Mouse (Mus musculus): Measurements from ENCODE around the gene Aldh9a1. TPM values are rescaled to one million over a fixed set of nuclear protein-coding genes. Genes with fewer than 3 reads are reported as not detected.
A peak's percentile ranks its signal among the peaks of the same experiment; 100 is the strongest.
"Not testable (repeated sequence)": the region's sequence is repeated elsewhere in the genome, so short reads cannot be mapped to it uniquely, and the experiment has no call there.

Aldh9a1 gene
- polyA plus RNA-seq, 1 experiment from 2014 or later = 83.3 TPM

- 85% methylated on average over 10 of the region's 10 CpGs for WGBS
- no peaks in the 10 kb centered on the region for H3K36me3 ChIP-seq (ENCODE audit: control insufficient read depth, insufficient read depth, low read length)
- peaks cover 12% of the 10 kb centered on the region for H3K27me3 ChIP-seq (replicated peaks; ENCODE audit: control insufficient read depth, insufficient read depth, low read length)
- ATAC-seq (replicated peaks; ENCODE audit: low FRiP score, low TSS enrichment, low read depth) (no peak), DNase-seq (ENCODE audit: low spot score) (no peak)
- no peak overlapping the region for H3K27ac ChIP-seq (ENCODE audit: low read depth)
- H3K4me1 ChIP-seq (replicated peaks; ENCODE audit: control insufficient read depth, insufficient read depth, low read length) = no peaks in the 10 kb centered on the region
- no peak overlapping the region for H3K4me2 ChIP-seq (ENCODE audit: low read length)
- H3K4me3 ChIP-seq (ENCODE audit: low read depth, low read length) = no peak overlapping the region
- no peak overlapping the region for H3K9ac ChIP-seq (ENCODE audit: low read length)
- H3K9me3 ChIP-seq (ENCODE audit: control insufficient read depth, low read length) = no peaks in the 10 kb centered on the region
Measured at GRCm38 (mm10) chr1:167342831-167343230, 7.0 kb upstream of the Aldh9a1 start.

- H3K4me2 ChIP-seq (ENCODE audit: low read length); H3K4me1 ChIP-seq (replicated peaks; ENCODE audit: control insufficient read depth, insufficient read depth, low read length); H3K27ac ChIP-seq (ENCODE audit: low read depth); H3K36me3 ChIP-seq (ENCODE audit: control insufficient read depth, insufficient read depth, low read length); H3K27me3 ChIP-seq (replicated peaks; ENCODE audit: control insufficient read depth, insufficient read depth, low read length); ATAC-seq (replicated peaks; ENCODE audit: low FRiP score, low TSS enrichment, low read depth); H3K9me3 ChIP-seq (ENCODE audit: control insufficient read depth, low read length); DNase-seq (ENCODE audit: low spot score); H3K9ac ChIP-seq (ENCODE audit: low read length); H3K4me3 ChIP-seq (ENCODE audit: low read depth, low read length): not testable (repeated sequence)
- WGBS = 83% methylated on average over 10 of the region's 10 CpGs
Measured at GRCm38 (mm10) chr1:167345994-167346520, 3.7 kb upstream of the Aldh9a1 start.

GRCm38 (mm10) chr1:167349206-167349605 lies 585 bp upstream of the Aldh9a1 start:
- not testable (repeated sequence) for H3K9me3 ChIP-seq (ENCODE audit: control insufficient read depth, low read length); H3K4me3 ChIP-seq (ENCODE audit: low read depth, low read length); H3K9ac ChIP-seq (ENCODE audit: low read length); H3K4me1 ChIP-seq (replicated peaks; ENCODE audit: control insufficient read depth, insufficient read depth, low read length); H3K27ac ChIP-seq (ENCODE audit: low read depth); H3K27me3 ChIP-seq (replicated peaks; ENCODE audit: control insufficient read depth, insufficient read depth, low read length); DNase-seq (ENCODE audit: low spot score); H3K36me3 ChIP-seq (ENCODE audit: control insufficient read depth, insufficient read depth, low read length); H3K4me2 ChIP-seq (ENCODE audit: low read length); ATAC-seq (replicated peaks; ENCODE audit: low FRiP score, low TSS enrichment, low read depth)
- WGBS = 69% methylated on average over 3 of the region's 3 CpGs

DNA sequence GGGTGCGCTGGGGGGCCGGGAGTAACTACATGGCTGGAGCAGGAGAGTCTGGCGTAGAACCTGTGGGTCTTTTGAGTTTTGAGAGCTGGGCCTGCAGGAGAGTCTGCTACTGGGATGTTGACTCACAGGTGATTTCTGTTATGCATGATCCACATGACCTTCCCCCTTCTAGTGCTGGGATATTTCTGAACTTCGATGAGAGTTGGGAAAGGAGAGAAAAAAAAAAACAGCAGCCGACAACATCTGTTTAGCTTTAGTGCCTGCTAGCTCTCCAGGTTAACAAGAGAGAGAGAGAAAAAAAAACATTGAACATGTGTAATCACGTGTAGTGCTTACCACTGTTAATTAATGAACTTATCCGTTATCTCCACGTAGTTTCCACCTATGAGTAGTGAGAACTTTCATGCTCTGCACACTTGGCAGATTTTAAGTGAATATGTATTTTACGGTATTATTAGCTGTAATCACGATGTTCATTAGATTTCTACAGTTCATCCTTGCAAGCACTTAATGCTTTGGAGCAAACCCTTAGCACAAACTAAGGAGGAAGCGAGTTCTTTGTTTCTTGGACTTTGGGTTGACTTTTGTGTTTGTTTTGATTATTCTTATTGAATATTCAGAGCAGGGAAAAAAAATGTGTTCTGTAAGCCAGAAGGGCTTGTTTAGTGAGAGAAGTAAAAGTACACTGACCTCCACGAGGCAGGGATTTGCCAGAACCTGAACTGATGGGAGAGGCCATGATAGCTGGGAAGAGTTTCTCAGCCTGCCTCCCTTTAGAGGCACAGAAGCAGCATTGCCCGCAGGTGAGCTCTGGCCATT lies 1.0 kb downstream of the Aldh9a1 start:
- Histone ChIP-seq H3K9me3 (ENCODE audit: control insufficient read depth, low read length) (no peaks in the 10 kb centered on the region), H3K4me3 (ENCODE audit: low read depth, low read length) (peak overlapping the region; percentile 77), H3K4me1 (replicated peaks; ENCODE audit: control insufficient read depth, insufficient read depth, low read length) (0 out of 2 replicates have a peak, but pooled peaks cover 4% of the 10 kb centered on the region), H3K27ac (ENCODE audit: low read depth) (peak overlapping the region; percentile 74), H3K27me3 (replicated peaks; ENCODE audit: control insufficient read depth, insufficient read depth, low read length) (no peaks in the 10 kb centered on the region), H3K9ac (ENCODE audit: low read length) (peak overlapping the region; percentile 72), H3K36me3 (ENCODE audit: control insufficient read depth, insufficient read depth, low read length) (peaks cover 23% of the 10 kb centered on the region), H3K4me2 (ENCODE audit: low read length) (peak overlapping the region; percentile 76)
- ATAC-seq (replicated peaks; ENCODE audit: low FRiP score, low TSS enrichment, low read depth) (peak; percentile 14), DNase-seq (ENCODE audit: low spot score) (no peak)
- WGBS = 27% methylated on average over 13 of the region's 13 CpGs

DNA sequence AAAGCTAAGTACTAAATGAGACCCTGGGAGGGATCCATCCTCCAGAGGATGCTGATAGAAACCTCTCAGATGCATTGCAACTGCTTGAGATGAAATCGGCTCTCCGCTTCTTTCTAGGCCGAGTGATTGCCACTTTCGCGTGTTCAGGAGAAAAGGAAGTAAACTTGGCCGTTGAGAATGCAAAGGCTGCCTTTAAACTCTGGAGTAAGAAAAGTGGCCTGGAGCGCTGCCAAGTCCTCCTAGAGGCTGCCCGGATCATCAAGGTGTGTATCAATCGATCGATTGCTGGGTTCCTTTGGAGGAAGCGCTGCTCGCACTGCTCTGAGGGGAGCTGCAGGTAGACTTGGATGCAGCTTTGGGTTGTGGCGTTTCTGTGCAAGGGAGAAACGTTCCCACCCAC lies 2.6 kb downstream of the Aldh9a1 start:
- ATAC-seq (replicated peaks; ENCODE audit: low FRiP score, low TSS enrichment, low read depth) (no peak), DNase-seq (ENCODE audit: low spot score) (no peak)
- H3K4me2 ChIP-seq (ENCODE audit: low read length) = no peak overlapping the region
- H3K9me3 ChIP-seq (ENCODE audit: control insufficient read depth, low read length) = no peaks in the 10 kb centered on the region
- no peak overlapping the region for H3K4me3 ChIP-seq (ENCODE audit: low read depth, low read length)
- WGBS = 86% methylated on average over 14 of the region's 14 CpGs
- 0 out of 2 replicates have a peak, but pooled peaks cover 4% of the 10 kb centered on the region for H3K4me1 ChIP-seq (replicated peaks; ENCODE audit: control insufficient read depth, insufficient read depth, low read length)
- no peaks in the 10 kb centered on the region for H3K27me3 ChIP-seq (replicated peaks; ENCODE audit: control insufficient read depth, insufficient read depth, low read length)
- no peak overlapping the region for H3K27ac ChIP-seq (ENCODE audit: low read depth)
- H3K36me3 ChIP-seq (ENCODE audit: control insufficient read depth, insufficient read depth, low read length) = peaks cover 34% of the 10 kb centered on the region
- no peak overlapping the region for H3K9ac ChIP-seq (ENCODE audit: low read length)

DNA sequence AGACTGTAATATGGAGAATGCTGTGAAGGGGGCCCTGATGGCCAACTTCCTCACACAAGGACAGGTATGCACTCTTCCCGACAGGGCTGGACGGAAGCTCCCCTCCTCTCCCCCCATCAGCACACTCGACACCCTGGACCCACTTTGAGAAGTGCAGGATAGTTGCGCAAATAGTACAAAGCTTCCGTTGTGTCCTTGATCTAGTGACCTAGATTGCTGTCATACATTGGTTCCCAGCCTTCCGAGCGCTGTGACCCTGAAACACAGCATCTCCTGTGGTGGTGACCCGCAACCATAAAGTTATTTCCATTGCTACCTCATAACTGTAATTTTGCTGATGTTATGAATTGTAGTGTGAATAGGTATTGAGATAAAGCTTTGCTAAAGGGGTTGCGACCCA lies 7.6 kb downstream of the Aldh9a1 start:
- ATAC-seq (replicated peaks; ENCODE audit: low FRiP score, low TSS enrichment, low read depth) = no peak
- no peaks in the 10 kb centered on the region for H3K9me3 ChIP-seq (ENCODE audit: control insufficient read depth, low read length)
- H3K27ac ChIP-seq (ENCODE audit: low read depth) = no peak overlapping the region
- DNase-seq (ENCODE audit: low spot score) = no peak
- H3K4me1 ChIP-seq (replicated peaks; ENCODE audit: control insufficient read depth, insufficient read depth, low read length) = no peaks in the 10 kb centered on the region
- H3K9ac ChIP-seq (ENCODE audit: low read length) = no peak overlapping the region
- no peak overlapping the region for H3K4me3 ChIP-seq (ENCODE audit: low read depth, low read length)
- H3K27me3 ChIP-seq (replicated peaks; ENCODE audit: control insufficient read depth, insufficient read depth, low read length) = no peaks in the 10 kb centered on the region
- no peak overlapping the region for H3K4me2 ChIP-seq (ENCODE audit: low read length)
- H3K36me3 ChIP-seq (ENCODE audit: control insufficient read depth, insufficient read depth, low read length) = peaks cover 57% of the 10 kb centered on the region
- 94% methylated on average over 9 of the region's 9 CpGs for WGBS

- H3K4me2 ChIP-seq (ENCODE audit: low read length) = no peak overlapping the region
- no peak for ATAC-seq (replicated peaks; ENCODE audit: low FRiP score, low TSS enrichment, low read depth)
- H3K4me1 ChIP-seq (replicated peaks; ENCODE audit: control insufficient read depth, insufficient read depth, low read length) = no peaks in the 10 kb centered on the region
- 90% methylated on average over 9 of the region's 9 CpGs for WGBS
- H3K9ac ChIP-seq (ENCODE audit: low read length) = no peak overlapping the region
- DNase-seq (ENCODE audit: low spot score) = no peak
- no peaks in the 10 kb centered on the region for H3K27me3 ChIP-seq (replicated peaks; ENCODE audit: control insufficient read depth, insufficient read depth, low read length)
- H3K36me3 ChIP-seq (ENCODE audit: control insufficient read depth, insufficient read depth, low read length) = peaks cover 54% of the 10 kb centered on the region
- no peak overlapping the region for H3K4me3 ChIP-seq (ENCODE audit: low read depth, low read length)
- no peaks in the 10 kb centered on the region for H3K9me3 ChIP-seq (ENCODE audit: control insufficient read depth, low read length)
- no peak overlapping the region for H3K27ac ChIP-seq (ENCODE audit: low read depth)
Measured at GRCm38 (mm10) chr1:167358731-167359130, 8.9 kb downstream of the Aldh9a1 start.

DNA sequence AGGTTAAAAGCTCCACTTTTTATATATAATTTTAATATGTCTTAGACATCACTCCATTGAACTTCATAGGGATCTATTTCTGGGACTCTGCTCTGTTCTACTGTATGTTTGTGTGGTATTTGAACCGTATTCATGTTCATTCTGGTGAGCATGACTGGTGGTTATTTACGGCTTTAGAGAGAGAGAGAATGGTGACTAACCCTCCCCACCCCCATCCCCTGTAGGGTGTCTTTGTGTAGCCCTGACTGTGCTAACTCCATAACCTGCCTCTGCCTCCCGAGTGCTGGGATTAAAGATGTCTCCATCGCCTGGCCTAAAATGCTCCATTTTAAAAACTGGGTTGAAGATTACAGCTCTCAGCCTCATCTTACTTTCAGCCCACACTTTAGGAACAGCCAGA lies 10.5 kb downstream of the Aldh9a1 start:
- H3K9ac ChIP-seq (ENCODE audit: low read length) = no peak overlapping the region
- WGBS = 80% methylated on average over 4 of the region's 4 CpGs
- no peaks in the 10 kb centered on the region for H3K9me3 ChIP-seq (ENCODE audit: control insufficient read depth, low read length)
- H3K4me1 ChIP-seq (replicated peaks; ENCODE audit: control insufficient read depth, insufficient read depth, low read length) = no peaks in the 10 kb centered on the region
- H3K27me3 ChIP-seq (replicated peaks; ENCODE audit: control insufficient read depth, insufficient read depth, low read length) = no peaks in the 10 kb centered on the region
- DNase-seq (ENCODE audit: low spot score) (no peak), ATAC-seq (replicated peaks; ENCODE audit: low FRiP score, low TSS enrichment, low read depth) (no peak)
- no peak overlapping the region for H3K4me3 ChIP-seq (ENCODE audit: low read depth, low read length)
- no peak overlapping the region for H3K27ac ChIP-seq (ENCODE audit: low read depth)
- H3K4me2 ChIP-seq (ENCODE audit: low read length) = no peak overlapping the region
- peaks cover 48% of the 10 kb centered on the region for H3K36me3 ChIP-seq (ENCODE audit: control insufficient read depth, insufficient read depth, low read length)

- H3K27ac ChIP-seq (ENCODE audit: low read depth) = no peak overlapping the region
- no peaks in the 10 kb centered on the region for H3K4me1 ChIP-seq (replicated peaks; ENCODE audit: control insufficient read depth, insufficient read depth, low read length)
- H3K36me3 ChIP-seq (ENCODE audit: control insufficient read depth, insufficient read depth, low read length) = peaks cover 51% of the 10 kb centered on the region
- WGBS = 83% methylated on average over 4 of the region's 4 CpGs
- ATAC-seq (replicated peaks; ENCODE audit: low FRiP score, low TSS enrichment, low read depth) = no peak
- H3K27me3 ChIP-seq (replicated peaks; ENCODE audit: control insufficient read depth, insufficient read depth, low read length) = no peaks in the 10 kb centered on the region
- DNase-seq (ENCODE audit: low spot score) = no peak
- no peak overlapping the region for H3K4me2 ChIP-seq (ENCODE audit: low read length)
- no peaks in the 10 kb centered on the region for H3K9me3 ChIP-seq (ENCODE audit: control insufficient read depth, low read length)
- H3K9ac ChIP-seq (ENCODE audit: low read length) = no peak overlapping the region
- no peak overlapping the region for H3K4me3 ChIP-seq (ENCODE audit: low read depth, low read length)
Measured at GRCm38 (mm10) chr1:167362819-167363218, 13.0 kb downstream of the Aldh9a1 start.
